Mouse (Mus musculus) brown adipose tissue, adult 24 weeks (tissue): ENCODE results near the gene Nln. TPM values are rescaled to one million over a fixed set of nuclear protein-coding genes. Genes with fewer than 3 reads are reported as not detected.

ENCODE experiments used
- H3K27ac ChIP-seq: fragments of 200-500 bp; replicated peaks from 2 replicates; pipeline ENCODE4 v1.5.1; 2012; ENCODE audit warnings: low read depth, mild to moderate bottlenecking, low read length
- H3K4me1 ChIP-seq: fragments of 200-500 bp; 2 replicates; pipeline ENCODE4 v1.6.1; 2012; ENCODE audit warnings: low read length, mixed read lengths; ENCODE audit not compliant: control insufficient read depth, insufficient read depth, insufficient read length
- H3K4me3 ChIP-seq: fragments of 200-500 bp; 2 replicates; pipeline ENCODE4 v1.5.1; 2012; ENCODE audit warnings: low read depth, mild to moderate bottlenecking, low read length, moderate library complexity; ENCODE audit not compliant: insufficient read depth
- polyA plus RNA-seq: library from polyadenylated mRNA; stranded (reverse); fragments of >200 nt; gene quantifications from 2 replicates; pipeline ENCODE4 v1.2.4, GENCODE M21; 2012; ENCODE audit not compliant: missing spikeins, insufficient read depth, insufficient read length

Gene Nln
- polyA plus RNA-seq, 1 experiment, result 20.0 TPM

DNA sequence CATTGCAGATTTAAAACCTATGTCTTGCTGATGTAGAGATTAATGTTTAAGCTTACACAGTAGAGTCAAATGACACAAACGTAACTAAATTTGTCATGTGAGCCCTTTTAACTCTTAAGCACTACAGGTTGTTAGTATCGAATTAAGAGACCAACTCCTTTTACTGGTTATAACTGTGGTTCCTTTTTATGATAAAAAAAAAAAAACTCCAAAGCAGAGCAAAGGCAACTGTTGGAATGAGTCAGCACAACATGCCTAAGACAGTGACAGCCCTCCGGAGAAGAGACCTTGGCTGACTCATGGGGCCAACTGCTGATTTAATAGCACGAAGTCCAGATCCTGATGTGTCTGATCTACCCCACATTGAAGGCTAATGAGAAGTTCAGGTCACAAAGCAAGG is 68.5 kb downstream of the Nln start:
- Histone ChIP-seq H3K27ac (no peak overlapping the region), H3K4me1 (peaks cover 13% of the 10 kb centered on the region), H3K4me3 (no peak overlapping the region)

DNA sequence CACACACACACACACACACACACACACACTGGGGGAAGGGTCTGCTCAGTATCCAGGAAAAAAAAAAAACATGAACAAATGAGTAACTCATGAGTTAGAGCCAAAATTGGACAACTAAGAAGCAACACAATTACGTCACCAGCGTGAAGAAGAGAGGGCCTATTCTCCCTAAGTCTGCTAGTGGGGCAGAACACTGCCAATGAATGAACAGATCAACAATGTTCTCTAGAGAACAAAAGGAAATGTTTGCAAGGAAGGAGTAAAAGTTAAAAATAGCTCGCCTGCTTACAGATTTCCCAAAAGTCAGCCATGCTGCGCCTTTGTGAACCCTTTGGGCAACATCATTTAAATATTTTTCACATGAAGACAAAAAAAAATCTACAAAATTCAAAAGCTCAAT is 69.6 kb downstream of the Nln start:
- Histone ChIP-seq H3K27ac (no peak overlapping the region), H3K4me3 (no peak overlapping the region), H3K4me1 (peaks cover 13% of the 10 kb centered on the region)

GRCm38 (mm10) chr13:104038891-104039290 is 70.5 kb downstream of the Nln start:
- H3K4me3 ChIP-seq, result no peak overlapping the region

DNA sequence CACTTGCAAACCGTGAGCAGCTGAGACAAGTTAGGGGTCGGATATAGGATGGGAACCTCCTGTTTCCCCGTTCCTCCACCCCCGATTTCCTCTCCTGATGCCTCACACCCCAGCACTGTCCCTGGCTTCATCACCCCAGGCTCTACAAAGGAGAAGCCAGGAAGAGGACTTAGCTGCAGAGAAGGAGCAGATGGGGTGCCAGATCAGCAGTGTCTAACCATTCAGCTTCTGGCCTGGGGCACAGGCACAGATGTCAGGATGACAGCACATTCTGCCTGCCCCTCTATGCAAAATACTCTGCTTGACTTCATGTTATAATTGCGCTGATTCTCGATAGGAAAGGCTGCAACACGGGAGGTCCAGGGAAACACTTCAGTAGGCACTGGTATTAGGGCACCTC is 71.1 kb downstream of the Nln start:
- H3K4me3 ChIP-seq, result no peak overlapping the region
- H3K4me1 ChIP-seq, result peaks cover 13% of the 10 kb centered on the region
- H3K27ac ChIP-seq, result no peak overlapping the region

More at GRCm38 (mm10) chr13:104038891-104039290, 70.5 kb downstream of the Nln start:
- peaks cover 13% of the 10 kb centered on the region for H3K4me1 ChIP-seq
- no peak overlapping the region for H3K27ac ChIP-seq

DNA sequence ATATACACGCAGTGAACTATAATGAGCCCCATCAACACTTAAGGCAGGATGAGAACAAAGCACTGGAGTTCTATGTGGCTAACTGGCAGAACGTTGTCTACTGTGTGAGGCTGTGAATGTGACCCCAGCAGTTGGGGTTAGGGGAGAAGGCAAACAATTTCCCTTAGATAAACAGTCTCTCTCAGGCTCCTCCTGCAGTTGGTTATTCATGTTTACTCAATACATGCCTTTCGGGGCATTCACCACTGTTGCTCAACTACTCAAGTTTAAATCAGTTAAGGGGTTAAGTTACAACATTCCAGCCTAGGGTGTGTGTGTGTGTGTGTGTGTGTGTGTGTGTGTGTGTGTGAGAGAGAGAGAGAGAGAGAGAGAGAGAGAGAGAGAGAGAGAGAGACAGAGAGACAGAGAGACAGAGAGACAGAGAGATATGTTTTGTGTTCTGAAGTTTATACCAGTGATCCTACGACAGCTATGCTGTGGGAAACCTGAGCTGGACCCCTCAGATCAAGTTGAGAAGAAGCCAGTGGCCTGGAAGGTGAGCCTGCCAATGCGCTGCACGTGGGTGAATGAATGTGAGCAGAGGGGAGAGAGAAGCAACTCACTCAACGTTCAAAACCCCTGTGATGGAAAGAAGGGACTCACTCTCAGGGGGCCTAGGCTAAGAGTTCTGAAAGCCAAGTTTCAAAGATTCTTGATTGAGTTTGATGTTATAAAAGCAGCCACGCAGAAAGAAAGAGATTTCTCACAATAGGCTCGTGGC is 71.7 kb downstream of the Nln start:
- Histone ChIP-seq H3K27ac (no peak overlapping the region), H3K4me3 (no peak overlapping the region), H3K4me1 (peaks cover 13% of the 10 kb centered on the region)

DNA sequence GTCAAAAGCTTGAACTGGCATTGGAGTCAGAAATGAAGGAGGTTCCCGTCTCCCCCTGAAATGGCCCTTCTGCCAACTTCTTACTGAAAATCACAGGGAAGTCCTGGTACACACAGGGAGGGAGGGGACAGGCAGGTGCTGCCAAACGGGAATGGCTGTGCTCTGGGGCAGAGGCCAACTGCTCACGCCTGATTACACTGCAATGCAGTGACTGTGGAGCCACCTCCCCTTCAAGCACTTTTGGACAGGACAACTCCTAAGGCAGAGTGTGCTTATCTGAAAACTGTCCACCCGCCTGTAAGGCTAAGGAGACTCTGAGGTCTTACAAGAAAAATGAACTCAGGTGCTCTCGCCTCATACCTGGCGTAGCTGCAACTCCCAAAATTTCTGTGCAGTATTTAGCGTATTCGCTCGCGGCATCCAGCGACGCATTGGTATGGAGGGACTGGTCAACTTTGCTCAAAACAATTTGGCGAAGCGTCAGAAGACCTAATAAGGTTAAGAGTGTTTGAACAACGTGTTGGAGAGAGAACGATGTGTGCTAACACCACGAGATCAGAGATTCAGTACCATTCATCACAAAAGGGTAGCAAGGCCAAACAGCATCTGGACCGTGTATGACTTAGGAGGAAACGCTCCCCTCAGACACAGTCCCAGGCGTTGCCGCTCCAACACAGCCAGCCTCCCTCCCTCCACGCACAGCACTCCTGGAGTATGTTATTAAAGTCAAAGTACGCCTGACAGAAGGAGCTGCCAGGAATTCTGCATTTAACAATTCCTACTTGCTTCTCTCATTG is 72.7 kb downstream of the Nln start:
- Histone ChIP-seq H3K27ac (no peak overlapping the region), H3K4me1 (peaks cover 15% of the 10 kb centered on the region), H3K4me3 (no peak overlapping the region)

GRCm38 (mm10) chr13:104035651-104036050 is 73.8 kb downstream of the Nln start:
- Histone ChIP-seq H3K27ac (no peak overlapping the region), H3K4me1 (peaks cover 15% of the 10 kb centered on the region)

GRCm38 (mm10) chr13:104034854-104035253 is 74.6 kb downstream of the Nln start:
- H3K4me3 ChIP-seq, result no peak overlapping the region
- H3K27ac ChIP-seq, result no peak overlapping the region
- H3K4me1 ChIP-seq, result peaks cover 14% of the 10 kb centered on the region

More at GRCm38 (mm10) chr13:104035651-104036050, 73.8 kb downstream of the Nln start:
- H3K4me3 ChIP-seq, result no peak overlapping the region

DNA sequence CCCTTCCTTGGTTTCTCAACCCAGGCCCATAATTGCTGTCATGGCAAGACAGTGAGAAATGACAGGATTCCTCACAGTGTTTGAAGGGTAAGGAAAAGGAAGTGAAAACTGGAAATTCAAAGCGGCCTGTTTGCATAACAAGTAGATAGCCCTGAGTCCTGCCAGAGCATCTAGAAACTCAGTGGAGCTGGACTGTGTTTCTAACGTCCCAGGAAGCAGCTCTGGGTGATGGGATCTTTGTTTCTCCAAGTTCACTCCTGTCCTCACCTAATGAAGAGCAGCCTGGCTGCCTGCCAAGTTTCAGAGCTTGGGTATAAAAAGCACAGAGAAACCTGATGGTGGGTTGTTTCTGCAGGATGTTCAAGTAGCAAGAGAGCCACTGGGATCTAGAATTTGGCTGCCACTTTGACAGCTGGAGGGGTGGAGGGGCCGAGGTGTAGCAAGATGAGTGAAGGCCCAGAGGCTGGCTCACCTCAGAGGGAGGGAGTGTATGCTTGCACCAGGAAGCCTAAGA is 76.7 kb downstream of the Nln start:
- H3K4me3 ChIP-seq, result no peak overlapping the region
- peaks cover 2% of the 10 kb centered on the region; the same call in 1 of the 2 replicates for H3K4me1 ChIP-seq
- no peak overlapping the region for H3K27ac ChIP-seq

GRCm38 (mm10) chr13:104031821-104032331 is 77.5 kb downstream of the Nln start:
- no peak overlapping the region for H3K27ac ChIP-seq
- H3K4me1 ChIP-seq, result 0 out of 2 replicates have a peak, but pooled peaks cover 2% of the 10 kb centered on the region

GRCm38 (mm10) chr13:104030956-104031355 is 78.5 kb downstream of the Nln start:
- Histone ChIP-seq H3K4me1 (0 out of 2 replicates have a peak, but pooled peaks cover 2% of the 10 kb centered on the region), H3K27ac (no peak overlapping the region), H3K4me3 (no peak overlapping the region)

More at GRCm38 (mm10) chr13:104031821-104032331, 77.5 kb downstream of the Nln start:
- no peak overlapping the region for H3K4me3 ChIP-seq

- Histone ChIP-seq H3K27ac (no peak overlapping the region), H3K4me1 (0 out of 2 replicates have a peak, but pooled peaks cover 4% of the 10 kb centered on the region)
Measured at GRCm38 (mm10) chr13:104029511-104029910, 79.9 kb downstream of the Nln start.

GRCm38 (mm10) chr13:104029089-104029488 is 80.3 kb downstream of the Nln start:
- Histone ChIP-seq H3K4me1 (0 out of 2 replicates have a peak, but pooled peaks cover 4% of the 10 kb centered on the region), H3K4me3 (no peak overlapping the region), H3K27ac (no peak overlapping the region)

More at GRCm38 (mm10) chr13:104029511-104029910, 79.9 kb downstream of the Nln start:
- H3K4me3 ChIP-seq, result no peak overlapping the region

GRCm38 (mm10) chr13:104026525-104026924 is 82.9 kb downstream of the Nln start:
- H3K4me3 ChIP-seq, result no peak overlapping the region
- no peak overlapping the region for H3K27ac ChIP-seq

DNA sequence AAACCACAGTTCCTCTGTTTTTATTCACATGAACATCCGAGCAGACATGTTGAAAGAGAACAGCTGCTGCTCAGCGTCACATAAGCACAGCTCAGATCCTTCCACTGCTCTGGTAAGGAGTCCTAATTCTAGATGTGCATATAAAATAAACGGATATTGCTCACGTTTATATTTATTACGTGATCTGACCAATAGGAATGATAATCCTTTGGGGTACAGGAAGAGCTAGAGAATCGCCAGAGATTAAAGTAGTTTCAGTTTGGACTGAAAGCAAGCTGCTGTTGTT is 83.8 kb downstream of the Nln start:
- no peak overlapping the region for H3K4me3 ChIP-seq
- no peak overlapping the region for H3K27ac ChIP-seq
- H3K4me1 ChIP-seq, result peaks cover 4% of the 10 kb centered on the region; the same call in 1 of the 2 replicates

More at GRCm38 (mm10) chr13:104026525-104026924, 82.9 kb downstream of the Nln start:
- peaks cover 4% of the 10 kb centered on the region; the same call in 1 of the 2 replicates for H3K4me1 ChIP-seq
